Mouse (Mus musculus): ENCODE measurements around the gene Fcer2a. TPM values are rescaled to one million over a fixed set of nuclear protein-coding genes. Genes with fewer than 3 reads are reported as not detected.

Gene Fcer2a
- polyA plus RNA-seq, 1 experiment from 2014 or later, result 0.38 TPM

GRCm38 (mm10) chr8:3648990-3649389, 45.0 kb downstream of the Fcer2a start:
- no peak overlapping the region for H3K4me2 ChIP-seq (ENCODE audit: low read length)
- H3K9me3 ChIP-seq (ENCODE audit: control insufficient read depth, low read length), result no peaks in the 10 kb centered on the region
- no peaks in the 10 kb centered on the region for H3K27me3 ChIP-seq (ENCODE audit: control insufficient read depth, insufficient read depth, low read length)
- no peaks in the 10 kb centered on the region for H3K36me3 ChIP-seq (ENCODE audit: control insufficient read depth, insufficient read depth, low read length)
- DNase-seq (no peak), ATAC-seq (ENCODE audit: low FRiP score, low TSS enrichment) (no peak)
- 31% methylated on average over 1 of the region's 1 CpGs for WGBS
- H3K9ac ChIP-seq (replicated peaks; ENCODE audit: low read length), result no peak overlapping the region
- H3K27ac ChIP-seq (replicated peaks; ENCODE audit: low read depth, low read length), result no peak overlapping the region
- no peaks in the 10 kb centered on the region for H3K4me1 ChIP-seq (ENCODE audit: control insufficient read depth, insufficient read depth, low read length)
- H3K4me3 ChIP-seq (replicated peaks; ENCODE audit: low read depth, low read length), result no peak overlapping the region

GRCm38 (mm10) chr8:3648268-3648667, 45.7 kb downstream of the Fcer2a start:
- no peak overlapping the region for H3K4me2 ChIP-seq (ENCODE audit: low read length)
- no peaks in the 10 kb centered on the region for H3K4me1 ChIP-seq (ENCODE audit: control insufficient read depth, insufficient read depth, low read length)
- no peak for DNase-seq
- H3K36me3 ChIP-seq (ENCODE audit: control insufficient read depth, insufficient read depth, low read length), result no peaks in the 10 kb centered on the region
- 77% methylated on average over 2 of the region's 2 CpGs for WGBS
- H3K9me3 ChIP-seq (ENCODE audit: control insufficient read depth, low read length), result no peaks in the 10 kb centered on the region
- ATAC-seq (ENCODE audit: low FRiP score, low TSS enrichment), result no peak
- no peak overlapping the region for H3K9ac ChIP-seq (replicated peaks; ENCODE audit: low read length)
- H3K27me3 ChIP-seq (ENCODE audit: control insufficient read depth, insufficient read depth, low read length), result no peaks in the 10 kb centered on the region
- no peak overlapping the region for H3K27ac ChIP-seq (replicated peaks; ENCODE audit: low read depth, low read length)
- no peak overlapping the region for H3K4me3 ChIP-seq (replicated peaks; ENCODE audit: low read depth, low read length)

- ATAC-seq (ENCODE audit: low FRiP score, low TSS enrichment), result no peak
- no peak overlapping the region for H3K4me3 ChIP-seq (replicated peaks; ENCODE audit: low read depth, low read length)
- no peak overlapping the region for H3K27ac ChIP-seq (replicated peaks; ENCODE audit: low read depth, low read length)
- WGBS, result 83% methylated on average over 4 of the region's 4 CpGs
- H3K4me2 ChIP-seq (ENCODE audit: low read length), result no peak overlapping the region
- no peak for DNase-seq
- H3K9me3 ChIP-seq (ENCODE audit: control insufficient read depth, low read length), result no peaks in the 10 kb centered on the region
- no peaks in the 10 kb centered on the region for H3K4me1 ChIP-seq (ENCODE audit: control insufficient read depth, insufficient read depth, low read length)
- H3K9ac ChIP-seq (replicated peaks; ENCODE audit: low read length), result no peak overlapping the region
- H3K27me3 ChIP-seq (ENCODE audit: control insufficient read depth, insufficient read depth, low read length), result no peaks in the 10 kb centered on the region
- H3K36me3 ChIP-seq (ENCODE audit: control insufficient read depth, insufficient read depth, low read length), result no peaks in the 10 kb centered on the region
Observed at GRCm38 (mm10) chr8:3647561-3647960, 46.4 kb downstream of the Fcer2a start.

- Histone ChIP-seq H3K4me3 (replicated peaks; ENCODE audit: low read depth, low read length) (no peak overlapping the region), H3K4me2 (ENCODE audit: low read length) (no peak overlapping the region), H3K9ac (replicated peaks; ENCODE audit: low read length) (no peak overlapping the region), H3K9me3 (ENCODE audit: control insufficient read depth, low read length) (no peaks in the 10 kb centered on the region), H3K36me3 (ENCODE audit: control insufficient read depth, insufficient read depth, low read length) (no peaks in the 10 kb centered on the region), H3K27me3 (ENCODE audit: control insufficient read depth, insufficient read depth, low read length) (no peaks in the 10 kb centered on the region), H3K27ac (replicated peaks; ENCODE audit: low read depth, low read length) (no peak overlapping the region), H3K4me1 (ENCODE audit: control insufficient read depth, insufficient read depth, low read length) (no peaks in the 10 kb centered on the region)
- ATAC-seq (ENCODE audit: low FRiP score, low TSS enrichment) (no peak), DNase-seq (no peak)
- 85% methylated on average over 6 of the region's 6 CpGs for WGBS
Observed at GRCm38 (mm10) chr8:3646824-3647531, 47.0 kb downstream of the Fcer2a start.

GRCm38 (mm10) chr8:3645804-3646203, 48.2 kb downstream of the Fcer2a start:
- Histone ChIP-seq H3K4me1 (ENCODE audit: control insufficient read depth, insufficient read depth, low read length) (no peaks in the 10 kb centered on the region), H3K27me3 (ENCODE audit: control insufficient read depth, insufficient read depth, low read length) (no peaks in the 10 kb centered on the region), H3K9me3 (ENCODE audit: control insufficient read depth, low read length) (no peaks in the 10 kb centered on the region), H3K4me3 (replicated peaks; ENCODE audit: low read depth, low read length) (no peak overlapping the region), H3K9ac (replicated peaks; ENCODE audit: low read length) (no peak overlapping the region), H3K36me3 (ENCODE audit: control insufficient read depth, insufficient read depth, low read length) (no peaks in the 10 kb centered on the region), H3K27ac (replicated peaks; ENCODE audit: low read depth, low read length) (no peak overlapping the region), H3K4me2 (ENCODE audit: low read length) (no peak overlapping the region)
- ATAC-seq (ENCODE audit: low FRiP score, low TSS enrichment) (no peak), DNase-seq (no peak)
- WGBS, result 24% methylated on average over 5 of the region's 5 CpGs

Other genes with a start within 250 kb of the Fcer2a start
- 3.2 and 3.9 TPM in 2 replicates for gene Pex11g, start 226.5 kb downstream of the Fcer2a start, polyA plus RNA-seq (2014; fragmentation: Nextera tagmentation; extraction: Ambion mirVana)
- 0.18 and 0.58 TPM in 2 replicates for gene Tex45, start 223.3 kb downstream of the Fcer2a start, polyA plus RNA-seq (2014; fragmentation: Nextera tagmentation; extraction: Ambion mirVana)
- gene Zfp358, start 201.0 kb downstream of the Fcer2a start, polyA plus RNA-seq (2014; fragmentation: Nextera tagmentation; extraction: Ambion mirVana), result 53.0 and 80.8 TPM in 2 replicates
- gene Mcoln1, start 193.7 kb downstream of the Fcer2a start, polyA plus RNA-seq (2014; fragmentation: Nextera tagmentation; extraction: Ambion mirVana), result 76.7 and 78.9 TPM in 2 replicates
- gene Pnpla6, start 178.8 kb downstream of the Fcer2a start, polyA plus RNA-seq (2014; fragmentation: Nextera tagmentation; extraction: Ambion mirVana), result 26.4 and 31.1 TPM in 2 replicates
- gene C330021F23Rik, start 126.2 kb downstream of the Fcer2a start, polyA plus RNA-seq (2014; fragmentation: Nextera tagmentation; extraction: Ambion mirVana), result 0.27 and 0.70 TPM in 2 replicates
- 43.1 and 49.0 TPM in 2 replicates for gene Camsap3, start 106.9 kb downstream of the Fcer2a start, polyA plus RNA-seq (2014; fragmentation: Nextera tagmentation; extraction: Ambion mirVana)
- gene Xab2, start 72.9 kb downstream of the Fcer2a start, polyA plus RNA-seq (2014; fragmentation: Nextera tagmentation; extraction: Ambion mirVana), result 47.5 and 51.1 TPM in 2 replicates
- 95.5 and 103 TPM in 2 replicates for gene Pet100, start 72.6 kb downstream of the Fcer2a start, polyA plus RNA-seq (2014; fragmentation: Nextera tagmentation; extraction: Ambion mirVana)
- 6.5 and 12.4 TPM in 2 replicates for gene Pcp2, start 68.6 kb downstream of the Fcer2a start, polyA plus RNA-seq (2014; fragmentation: Nextera tagmentation; extraction: Ambion mirVana)
- 21.3 and 26.6 TPM in 2 replicates for gene Stxbp2, start 63.2 kb downstream of the Fcer2a start, polyA plus RNA-seq (2014; fragmentation: Nextera tagmentation; extraction: Ambion mirVana)
- 0.70 TPM in 1 of 2 replicates, not detected in the other for gene Retn, start 38.4 kb downstream of the Fcer2a start, polyA plus RNA-seq (2014; fragmentation: Nextera tagmentation; extraction: Ambion mirVana)
- 0.14 TPM in 1 of 2 replicates, not detected in the other for gene Mcemp1, start 28.4 kb downstream of the Fcer2a start, polyA plus RNA-seq (2014; fragmentation: Nextera tagmentation; extraction: Ambion mirVana)
- 16.4 and 28.1 TPM in 2 replicates for gene Fcor, start 21.8 kb downstream of the Fcer2a start, polyA plus RNA-seq (2014; fragmentation: Nextera tagmentation; extraction: Ambion mirVana)
- 48.0 and 56.9 TPM in 2 replicates for gene Trappc5, start 17.9 kb downstream of the Fcer2a start, polyA plus RNA-seq (2014; fragmentation: Nextera tagmentation; extraction: Ambion mirVana)
- not detected in 2 replicates for gene Clec4g, start 26.5 kb upstream of the Fcer2a start, polyA plus RNA-seq (2014; fragmentation: Nextera tagmentation; extraction: Ambion mirVana)
- not detected in 2 replicates for gene Cd209a, start 54.8 kb upstream of the Fcer2a start, polyA plus RNA-seq (2014; fragmentation: Nextera tagmentation; extraction: Ambion mirVana)
- not detected in 2 replicates for gene Cd209e, start 160.1 kb upstream of the Fcer2a start, polyA plus RNA-seq (2014; fragmentation: Nextera tagmentation; extraction: Ambion mirVana)
- gene Cd209d, start 184.4 kb upstream of the Fcer2a start, polyA plus RNA-seq (2014; fragmentation: Nextera tagmentation; extraction: Ambion mirVana), result not detected in 2 replicates
- not detected in 2 replicates for gene Cd209b, start 232.7 kb upstream of the Fcer2a start, polyA plus RNA-seq (2014; fragmentation: Nextera tagmentation; extraction: Ambion mirVana)

Data from midbrain, embryonic 14.5 days (tissue).